Mouse (Mus musculus) CH12.LX (cell line): ENCODE measurements around the gene Hipk2. TPM values are rescaled to one million over a fixed set of nuclear protein-coding genes. Genes with fewer than 3 reads are reported as not detected.

ENCODE experiments used
- DNase-seq: peaks from one replicate; pipeline ENCODE4 v3.0.0-alpha.2; 2013; ENCODE audit errors: extremely low read depth
- H3K27ac ChIP-seq: 2 replicates; pipeline ENCODE4 v1.5.1; 2012; ENCODE audit warnings: low read depth, mild to moderate bottlenecking, control low read depth, moderate library complexity; ENCODE audit not compliant: insufficient read depth
- H3K27me3 ChIP-seq: replicated peaks from 2 replicates; pipeline ENCODE3; 2012; ENCODE audit warnings: inconsistent platforms
- H3K36me3 ChIP-seq, 2 experiments: replicated peaks in 1 of 2; 2 replicates each; pipeline versions ENCODE3 to v1.6.1; 2012; ENCODE audit warnings: inconsistent platforms in 1 of 2, low read length in 1 of 2, mild to moderate bottlenecking in 1 of 2, mixed read lengths in 1 of 2, moderate library complexity in 1 of 2; ENCODE audit not compliant: control insufficient read depth in 1 of 2, insufficient read depth in 1 of 2
- H3K4me1 ChIP-seq, 2 experiments: 2 replicates each; pipeline ENCODE4 v1.6.1; 2012; ENCODE audit warnings: inconsistent platforms in 1 of 2, moderate library complexity in 1 of 2; ENCODE audit not compliant: insufficient read depth in 2 of 2, control insufficient read depth in 1 of 2
- H3K4me2 ChIP-seq: 2 replicates; pipeline ENCODE4 v1.6.1; 2012; ENCODE audit warnings: low read depth, mild to moderate bottlenecking, control low read depth; ENCODE audit not compliant: poor library complexity, insufficient read depth, severe bottlenecking
- H3K4me3 ChIP-seq, 3 experiments: fragments of 150-350 bp in 1 of 3; sonication (generic) in 1 of 3; replicated peaks in 1 of 3; 2 replicates each; pipeline versions ENCODE3 to v1.5.1; 2011 to 2012; ENCODE audit warnings: low read depth in 2 of 3, low read length in 2 of 3, mild to moderate bottlenecking in 2 of 3, moderate library complexity in 2 of 3, control low read depth in 1 of 3, improper control_type of control experiment in 1 of 3, inconsistent platforms in 1 of 3, mixed read lengths in 1 of 3; ENCODE audit not compliant: poor library complexity in 1 of 3
- H3K79me2 ChIP-seq: replicated peaks from 2 replicates; pipeline ENCODE4 v1.6.1; 2012; ENCODE audit warnings: mild to moderate bottlenecking, moderate library complexity; ENCODE audit not compliant: control insufficient read depth, poor library complexity, insufficient read depth, severe bottlenecking; ENCODE audit errors: extremely low read depth
- H3K9ac ChIP-seq: 2 replicates; pipeline ENCODE4 v1.6.1; 2012; ENCODE audit warnings: low read depth, mild to moderate bottlenecking, control low read depth, moderate library complexity; ENCODE audit not compliant: insufficient read depth
- H3K9me3 ChIP-seq: replicated peaks from 2 replicates; pipeline ENCODE3; 2012; ENCODE audit warnings: low read length, inconsistent platforms, mixed read lengths
- BHLHE40 ChIP-seq: IDR thresholded peaks from 2 replicates; pipeline ENCODE4 v1.6.1; 2011; ENCODE audit warnings: mild to moderate bottlenecking, low read depth, low read length, improper control_type of control experiment
- CHD1 ChIP-seq: IDR thresholded peaks from 2 replicates; pipeline ENCODE4 v1.6.1; 2012; ENCODE audit warnings: low read depth, low read length, improper control_type of control experiment, inconsistent platforms
- CHD2 ChIP-seq: IDR thresholded peaks from 2 replicates; pipeline ENCODE4 v1.6.1; 2011; ENCODE audit warnings: low read length, improper control_type of control experiment
- CTCF ChIP-seq, 2 experiments: IDR thresholded peaks in 1 of 2; conservative IDR thresholded peaks in 1 of 2; 2 replicates each; pipeline ENCODE4 v1.5.1; 2011 to 2012; ENCODE audit warnings: low read depth in 2 of 2, low read length in 2 of 2, improper control_type of control experiment in 1 of 2, inconsistent platforms in 1 of 2, mild to moderate bottlenecking in 1 of 2, moderate library complexity in 1 of 2
- E2F4 ChIP-seq: IDR thresholded peaks from 2 replicates; pipeline ENCODE4 v1.6.1; 2011; ENCODE audit warnings: low read depth, low read length, improper control_type of control experiment; ENCODE audit not compliant: insufficient replicate concordance
- ETS1 ChIP-seq: conservative IDR thresholded peaks from 2 replicates; pipeline ENCODE4 v1.6.1; 2012; ENCODE audit warnings: low read depth, mild to moderate bottlenecking, inconsistent platforms, low read length, improper control_type of control experiment, moderate library complexity
- GABPA ChIP-seq: IDR thresholded peaks from 2 replicates; pipeline ENCODE4 v1.6.1; 2012; ENCODE audit warnings: low read depth, low read length, improper control_type of control experiment, inconsistent platforms; ENCODE audit not compliant: insufficient replicate concordance
- JUN ChIP-seq: IDR thresholded peaks from 2 replicates; pipeline ENCODE4 v1.6.1; 2011; ENCODE audit warnings: low read depth, mild to moderate bottlenecking, low read length, improper control_type of control experiment, moderate library complexity; ENCODE audit not compliant: insufficient read depth
- KAT2A ChIP-seq: IDR thresholded peaks from 2 replicates; pipeline ENCODE4 v1.6.1; 2012; ENCODE audit warnings: low read length, improper control_type of control experiment, inconsistent platforms; ENCODE audit not compliant: insufficient replicate concordance
- MAFK ChIP-seq: IDR thresholded peaks from 2 replicates; pipeline ENCODE4 v1.6.1; 2011; ENCODE audit warnings: low read length, improper control_type of control experiment; ENCODE audit not compliant: insufficient replicate concordance
- MAZ ChIP-seq: IDR thresholded peaks from 2 replicates; pipeline ENCODE4 v1.6.1; 2012; ENCODE audit warnings: low read depth, mild to moderate bottlenecking, inconsistent platforms, low read length, improper control_type of control experiment, moderate library complexity
- MXI1 ChIP-seq: IDR thresholded peaks from 2 replicates; pipeline ENCODE4 v1.6.1; 2011; ENCODE audit warnings: mild to moderate bottlenecking, low read depth, low read length, improper control_type of control experiment
- NELFE ChIP-seq: IDR thresholded peaks from 2 replicates; pipeline ENCODE4 v1.6.1; 2011; ENCODE audit warnings: low read depth, low read length, improper control_type of control experiment
- RAD21 ChIP-seq: IDR thresholded peaks from 2 replicates; pipeline ENCODE4 v1.6.1; 2011; ENCODE audit warnings: low read depth, mild to moderate bottlenecking, low read length, improper control_type of control experiment, moderate library complexity
- RCOR1 ChIP-seq: conservative IDR thresholded peaks from 2 replicates; pipeline ENCODE4 v1.6.1; 2012; ENCODE audit warnings: low read depth, mild to moderate bottlenecking, inconsistent platforms, low read length, improper control_type of control experiment
- SIN3A ChIP-seq: IDR thresholded peaks from 2 replicates; pipeline ENCODE4 v1.6.1; 2012; ENCODE audit warnings: low read length, improper control_type of control experiment, inconsistent platforms
- SMC3 ChIP-seq: IDR thresholded peaks from 2 replicates; pipeline ENCODE4 v1.6.1; 2011; ENCODE audit warnings: low read depth, low read length, improper control_type of control experiment
- TCF12 ChIP-seq: IDR thresholded peaks from 2 replicates; pipeline ENCODE4 v1.6.1; 2014; ENCODE audit warnings: low read depth, mild to moderate bottlenecking, inconsistent platforms, low read length, improper control_type of control experiment
- UBTF ChIP-seq: IDR thresholded peaks from 2 replicates; pipeline ENCODE4 v1.6.1; 2012; ENCODE audit warnings: low read depth, mild to moderate bottlenecking, inconsistent platforms, low read length, improper control_type of control experiment, moderate library complexity
- USF1 ChIP-seq: IDR thresholded peaks from 2 replicates; pipeline ENCODE4 v1.6.1; 2014; ENCODE audit warnings: low read depth, mild to moderate bottlenecking, inconsistent platforms, low read length, improper control_type of control experiment
- ZC3H11A ChIP-seq: IDR thresholded peaks from 2 replicates; pipeline ENCODE4 v1.6.1; 2012; ENCODE audit warnings: low read depth, mild to moderate bottlenecking, inconsistent platforms, low read length, improper control_type of control experiment
- ZKSCAN1 ChIP-seq: IDR thresholded peaks from 2 replicates; pipeline ENCODE4 v1.6.1; 2012; ENCODE audit warnings: low read depth, inconsistent platforms, low read length, improper control_type of control experiment, borderline replicate concordance
- ZMIZ1 ChIP-seq: IDR thresholded peaks from 2 replicates; pipeline ENCODE4 v1.6.1; 2012; ENCODE audit warnings: low read depth, mild to moderate bottlenecking, inconsistent platforms, low read length, improper control_type of control experiment
- ZNF384 ChIP-seq: IDR thresholded peaks from 2 replicates; pipeline ENCODE4 v1.6.1; 2012; ENCODE audit warnings: low read depth, low read length, improper control_type of control experiment, inconsistent platforms
- dilution Hi-C: fragments of 300-500 bp; cut with MboI; formaldehyde crosslinking; loops from 2 replicates; pipeline ENCODE4 v1.14.3; 2020; ENCODE audit warnings: low sequenced_read_pairs; ENCODE audit not compliant: extremely low pct_unique_long_range_greater_than_20kb, extremely low pct_ligation_motif_present
- in situ Hi-C: fragments of 300-500 bp; cut with MboI; formaldehyde crosslinking; loops from 3 replicates; pipeline ENCODE4 v1.14.3; 2019; ENCODE audit warnings: low sequenced_read_pairs, low pct_ligation_motif_present, low pct_unique_long_range_greater_than_20kb, mixed read lengths
- polyA plus RNA-seq: library from polyadenylated mRNA; unstranded; fragments of >175 nt; gene quantifications from 2 replicates; pipeline ENCODE4 v1.2.1, GENCODE M21; 2012; ENCODE audit warnings: low read depth; ENCODE audit not compliant: insufficient read length
- total RNA-seq, 2 experiments: library from RNA; depleted of rRNA; stranded (reverse); fragments of 300-350 nt in 1 of 2; fragments of >200 nt in 1 of 2; gene quantifications; 2 replicates each; pipeline ENCODE4 v1.2.3; 2012 to 2014

The Hipk2 gene
- total and polyA plus RNA-seq, 3 experiments = 1.6 to 5.3 (median 2.6) TPM

DNA sequence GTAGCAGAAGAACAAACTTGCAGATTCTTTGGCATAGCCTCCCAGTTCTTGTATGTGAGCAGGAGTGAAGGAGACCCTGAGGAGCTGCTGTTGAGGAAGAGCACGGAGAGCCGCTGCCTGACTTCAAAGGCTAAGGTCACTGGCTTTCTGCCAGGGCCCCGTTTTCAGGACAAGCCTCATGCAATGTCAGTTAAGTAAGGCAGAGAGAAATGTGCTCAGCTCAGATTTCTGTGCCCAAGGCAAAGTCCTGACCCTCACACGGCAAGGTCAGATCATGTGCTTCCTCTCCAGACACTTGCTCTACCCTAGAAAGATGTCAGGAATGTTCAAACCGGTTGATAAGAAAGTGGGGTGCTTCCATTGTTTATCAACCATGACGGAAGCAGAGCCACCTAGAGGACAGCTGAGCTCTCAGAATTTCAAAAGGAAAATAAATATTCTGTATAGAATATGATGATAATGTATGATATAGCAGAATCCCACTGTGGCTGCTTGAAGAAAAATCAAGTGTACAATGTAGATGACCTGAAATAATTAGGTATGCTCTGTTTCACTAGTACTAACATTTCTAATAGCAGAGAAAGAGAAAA is 173.1 kb downstream of the Hipk2 start:
- dilution Hi-C loops (no loop called here), in situ Hi-C loops (no loop called here)
- no peak overlapping the region for H3K4me3 ChIP-seq
- H3K79me2 ChIP-seq = no peaks in the 10 kb centered on the region
- H3K4me2 ChIP-seq = no peak overlapping the region
- no peaks in the 10 kb centered on the region for H3K9me3 ChIP-seq
- TF ChIP-seq KAT2A (no peak), E2F4 (no peak), GABPA (no peak), CTCF (conservative IDR thresholded peaks at IDR 0.05 in 1 of 2, IDR thresholded peaks at IDR 0.05 in 1 of 2; ENCODE audit: low read depth in 2 of 2, low read length in 2 of 2) (no peak), USF1 (no peak), UBTF (no peak), SMC3 (no peak), TCF12 (no peak), ZNF384 (no peak), MXI1 (no peak)
- peaks cover 0 to 6% of the 10 kb centered on the region in 2 experiments; a peak in 2 of 4 replicates for H3K4me1 ChIP-seq
- H3K9ac ChIP-seq = no peak overlapping the region
- H3K27me3 ChIP-seq = no peaks in the 10 kb centered on the region
- peaks cover 4 to 33% of the 10 kb centered on the region in 2 experiments for H3K36me3 ChIP-seq
- no peak for DNase-seq
- H3K27ac ChIP-seq = no peak overlapping the region

DNA sequence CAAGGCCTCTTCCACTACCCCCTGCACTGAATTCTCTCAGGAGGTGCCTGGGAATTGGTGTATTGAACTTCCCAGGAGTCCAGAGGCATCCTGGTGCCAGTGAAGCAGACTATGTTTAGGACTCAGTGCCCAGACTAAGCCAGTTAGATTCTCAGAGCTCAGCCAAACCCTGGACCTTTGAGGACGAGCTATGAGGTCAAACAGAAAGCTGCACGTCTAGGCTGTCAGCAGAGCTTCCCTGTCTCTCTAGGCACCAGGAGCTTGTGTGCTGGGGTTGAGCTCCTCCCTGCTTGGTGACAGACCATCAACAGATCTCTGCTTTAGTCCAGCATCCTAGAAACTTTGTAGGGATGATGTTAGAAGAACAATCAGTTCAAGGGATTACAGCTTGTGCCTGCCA is 174.5 kb downstream of the Hipk2 start:
- Histone ChIP-seq H3K27ac (no peak overlapping the region), H3K4me3 (no peak overlapping the region), H3K36me3 (peaks cover 4 to 37% of the 10 kb centered on the region in 2 experiments), H3K27me3 (no peaks in the 10 kb centered on the region), H3K4me1 (peaks cover 0 to 9% of the 10 kb centered on the region in 2 experiments; a peak in 2 of 4 replicates), H3K4me2 (no peak overlapping the region), H3K9ac (no peak overlapping the region), H3K79me2 (no peaks in the 10 kb centered on the region), H3K9me3 (no peaks in the 10 kb centered on the region)
- dilution Hi-C loops = no loop called here
- no peak for DNase-seq
- in situ Hi-C loops = no loop called here
- no peak for TF ChIP-seq MXI1
- TF ChIP-seq CHD1 = no peak
- TF ChIP-seq MAZ = no peak
- TF ChIP-seq ETS1 = no peak
- TF ChIP-seq ZKSCAN1 = no peak
- no peak for TF ChIP-seq SMC3
- TF ChIP-seq MAFK = no peak
- TF ChIP-seq NELFE = no peak
- no peak for TF ChIP-seq ZC3H11A
- no peak for TF ChIP-seq BHLHE40
- no peak for TF ChIP-seq CHD2
- no peak for TF ChIP-seq UBTF
- TF ChIP-seq ZMIZ1 = no peak
- TF ChIP-seq SIN3A = no peak
- no peak for TF ChIP-seq JUN
- TF ChIP-seq RAD21 = no peak
- no peak for TF ChIP-seq RCOR1
